Mouse (Mus musculus) ovary, postnatal 10 days (tissue): ENCODE measurements around the gene Entpd3.
A peak's percentile ranks its signal among the peaks of the same experiment; 100 is the strongest.

ENCODE experiments used
- DNase-seq: peaks from one replicate; pipeline ENCODE4 v3.0.0; 2022; ENCODE audit warnings: low spot score

Entpd3 gene

GRCm38 (mm10) chr9:120579808-120580207 lies 40.2 kb downstream of the Entpd3 start:
- DNase-seq: no peak

- peak; percentile 22 for DNase-seq
These were observed 42.5 kb downstream of the Entpd3 start for GRCm38 (mm10) chr9:120581941-120582618.

GRCm38 (mm10) chr9:120582619-120583308 lies 43.1 kb downstream of the Entpd3 start:
- DNase-seq: peak; percentile 60

- DNase-seq: no peak
These were observed 43.7 kb downstream of the Entpd3 start for GRCm38 (mm10) chr9:120583314-120583713.

GRCm38 (mm10) chr9:120586546-120586945 lies 46.9 kb downstream of the Entpd3 start:
- peak; percentile 33 for DNase-seq

GRCm38 (mm10) chr9:120591490-120591889 lies 51.9 kb downstream of the Entpd3 start:
- DNase-seq: peak; percentile 66

- no peak for DNase-seq
These were observed 53.9 kb downstream of the Entpd3 start for GRCm38 (mm10) chr9:120593383-120594101.

- no peak for DNase-seq
These were observed 55.2 kb downstream of the Entpd3 start for GRCm38 (mm10) chr9:120594839-120595238.

GRCm38 (mm10) chr9:120595306-120595705 lies 55.7 kb downstream of the Entpd3 start:
- DNase-seq: no peak

- peak; percentile 56 for DNase-seq
These were observed 62.0 kb downstream of the Entpd3 start for GRCm38 (mm10) chr9:120601488-120602171.

GRCm38 (mm10) chr9:120602172-120602838 lies 62.7 kb downstream of the Entpd3 start:
- DNase-seq: no peak

- peak; percentile 91 for DNase-seq
These were observed 63.4 kb downstream of the Entpd3 start for GRCm38 (mm10) chr9:120602839-120603511.

- no peak for DNase-seq
These were observed 63.9 kb downstream of the Entpd3 start for GRCm38 (mm10) chr9:120603512-120603908.

GRCm38 (mm10) chr9:120603956-120604355 lies 64.3 kb downstream of the Entpd3 start:
- no peak for DNase-seq

- no peak for DNase-seq
These were observed 71.4 kb downstream of the Entpd3 start for GRCm38 (mm10) chr9:120611055-120611454.

- DNase-seq: no peak
These were observed 74.4 kb downstream of the Entpd3 start for GRCm38 (mm10) chr9:120614059-120614458.
